Mouse (Mus musculus) kidney, postnatal 0 days (tissue): Measurements from ENCODE around the gene Mocs3. TPM values are rescaled to one million over a fixed set of nuclear protein-coding genes. Genes with fewer than 3 reads are reported as not detected.

Source experiments
- ATAC-seq: fragments of 200-750 bp; cut with Nextera tagmentation; replicated peaks from 2 replicates; pipeline ENCODE4 v1.8.0; 2017; ENCODE audit warnings: low read depth, moderate number of reproducible peaks, moderate TSS enrichment, moderate library complexity; ENCODE audit not compliant: low FRiP score
- DNase-seq: peaks from one replicate; pipeline ENCODE4 v3.0.0-alpha.2; 2016; ENCODE audit warnings: low spot score
- H3K27ac ChIP-seq: fragments of 300-500 bp; sonication (generic); 2 replicates; pipeline ENCODE4 v1.5.1; 2014; ENCODE audit warnings: mild to moderate bottlenecking
- H3K27me3 ChIP-seq: fragments of 300-500 bp; sonication (generic); 2 replicates; pipeline ENCODE4 v1.6.1; 2014; ENCODE audit warnings: low read length, mixed read lengths; ENCODE audit not compliant: insufficient read depth
- H3K36me3 ChIP-seq: fragments of 300-500 bp; sonication (generic); 2 replicates; pipeline ENCODE4 v1.6.1; 2014; ENCODE audit warnings: low read length, mixed read lengths; ENCODE audit not compliant: insufficient read depth
- H3K4me1 ChIP-seq: fragments of 300-500 bp; sonication (generic); replicated peaks from 2 replicates; pipeline ENCODE4 v1.6.1; 2014; ENCODE audit warnings: antibody characterized with exemption, low read length, mixed read lengths; ENCODE audit not compliant: insufficient read depth
- H3K4me2 ChIP-seq: fragments of 300-500 bp; sonication (generic); 2 replicates; pipeline ENCODE4 v1.6.1; 2014; ENCODE audit warnings: mild to moderate bottlenecking, low read length, moderate library complexity, mixed read lengths
- H3K4me3 ChIP-seq: fragments of 300-500 bp; sonication (generic); replicated peaks from 2 replicates; pipeline ENCODE4 v1.5.1; 2014; ENCODE audit warnings: low read depth, low read length
- H3K9ac ChIP-seq: fragments of 300-500 bp; sonication (generic); 2 replicates; pipeline ENCODE4 v1.6.1; 2014; ENCODE audit warnings: low read depth, low read length
- H3K9me3 ChIP-seq: fragments of 300-500 bp; sonication (generic); replicated peaks from 2 replicates; pipeline ENCODE4 v1.6.1; 2016; ENCODE audit warnings: low read length, inconsistent platforms, mixed read lengths
- CTCF ChIP-seq: IDR thresholded peaks from 2 replicates; pipeline ENCODE4 v1.5.1; 2016; ENCODE audit warnings: antibody characterized with exemption, low read depth, mild to moderate bottlenecking, moderate library complexity
- WGBS: fragments of 180-500 bp; shearing (Covaris S2); extraction: QIAGEN DNeasy Blood & Tissue Kit; methylation state at CpG from one replicate; pipeline ENCODE4 v1.1.7; 2014; 5-methylcytosine and 5-hydroxymethylcytosine counted together
- polyA plus RNA-seq: library from polyadenylated mRNA; unstranded; fragments of >200 nt; fragmentation: Nextera tagmentation; extraction: Ambion mirVana; gene quantifications from 2 replicates; pipeline ENCODE4 v1.2.1, GENCODE M21; 2015

Gene Mocs3
- polyA plus RNA-seq = 7.7 and 9.3 TPM in 2 replicates

DNA sequence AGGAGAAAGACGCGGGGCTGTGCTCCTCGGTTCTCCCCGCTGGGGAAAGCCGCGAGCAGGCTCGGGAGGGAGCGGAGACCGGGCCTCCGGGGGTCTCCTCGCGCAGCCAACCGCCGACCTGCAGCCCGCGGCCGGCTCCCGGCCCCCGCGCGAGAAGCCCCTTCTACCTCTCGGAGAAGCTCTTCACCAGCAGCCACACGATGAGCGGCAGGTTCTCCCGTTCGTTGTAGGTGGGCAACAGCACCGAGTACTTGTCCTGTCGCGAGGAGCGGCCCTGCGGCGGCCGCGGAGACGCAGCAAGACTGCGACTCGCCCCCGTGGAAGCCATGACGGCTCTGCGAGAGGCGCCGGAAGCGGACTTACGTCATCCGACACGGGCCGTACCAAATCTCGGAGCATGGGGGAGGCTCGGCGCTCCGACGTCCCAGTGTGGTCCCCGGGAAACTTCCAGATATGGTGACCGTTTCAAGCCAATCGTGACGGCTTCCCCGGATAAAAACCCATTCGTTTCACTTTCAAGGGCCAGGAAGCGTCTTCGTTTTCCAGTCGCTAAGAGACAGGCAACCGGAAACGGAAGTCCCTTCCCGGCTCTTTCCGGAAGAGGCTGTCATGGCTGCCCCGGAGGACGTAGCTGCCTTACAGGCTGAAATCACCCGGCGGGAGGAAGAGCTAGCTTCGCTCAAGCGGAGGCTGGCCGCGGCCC is at the start of gene Mocs3, which contains the start of the genes Gm20716 and Dpm1:
Gene Mocs3 (plus strand): TSS at position 597 of the 703 bp plus-strand sequence.
Gene Gm20716 (minus strand): TSS at position 339 of the 703 bp plus-strand sequence.
Gene Dpm1 (minus strand): TSS at position 566 of the 703 bp plus-strand sequence.
- Histone ChIP-seq H3K27ac (peak within 1 kb of the TSS; percentile 92), H3K27me3 (no peaks in the 10 kb centered on the region), H3K9ac (peak within 1 kb of the TSS; percentile 96), H3K4me1 (peaks cover 19% of the 10 kb centered on the region), H3K36me3 (peaks cover 10% of the 10 kb centered on the region), H3K4me2 (peak within 1 kb of the TSS; percentile 91), H3K4me3 (peak within 1 kb of the TSS; percentile 93), H3K9me3 (no peaks in the 10 kb centered on the region)
- ATAC-seq = peak; percentile 82
- WGBS = under 1% methylated on average over 70 of the region's 73 CpGs
- DNase-seq = peak; percentile 94
- TF ChIP-seq CTCF = no peak

DNA sequence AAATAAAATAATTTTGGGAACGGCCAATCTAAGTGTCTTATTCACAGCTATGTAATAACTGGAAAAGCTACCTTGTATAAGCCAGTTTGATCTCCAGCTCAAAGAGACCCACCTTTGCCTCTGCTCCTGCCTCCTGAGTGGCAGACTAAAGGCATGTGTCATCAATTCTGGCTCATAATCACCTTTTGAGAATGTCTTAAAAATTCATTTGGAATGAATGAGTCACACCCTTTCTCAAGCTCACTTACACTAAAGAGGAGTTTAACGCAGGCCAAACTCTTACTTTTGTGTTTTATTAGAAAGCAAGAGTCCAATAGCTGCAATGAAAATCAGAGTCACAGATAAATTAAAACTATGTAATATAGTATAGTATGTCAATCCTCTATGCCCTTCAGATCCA is 38.6 kb upstream of the Mocs3 start:
- Histone ChIP-seq H3K9me3 (no peaks in the 10 kb centered on the region), H3K27me3 (no peaks in the 10 kb centered on the region), H3K4me2 (no peak overlapping the region), H3K4me1 (peaks cover 11% of the 10 kb centered on the region), H3K36me3 (peaks cover 13% of the 10 kb centered on the region), H3K4me3 (no peak overlapping the region), H3K27ac (no peak overlapping the region), H3K9ac (no peak overlapping the region)
- no peak for DNase-seq
- ATAC-seq = no peak
- no peak for TF ChIP-seq CTCF
- 85% methylated on average over 2 of the region's 2 CpGs for WGBS

DNA sequence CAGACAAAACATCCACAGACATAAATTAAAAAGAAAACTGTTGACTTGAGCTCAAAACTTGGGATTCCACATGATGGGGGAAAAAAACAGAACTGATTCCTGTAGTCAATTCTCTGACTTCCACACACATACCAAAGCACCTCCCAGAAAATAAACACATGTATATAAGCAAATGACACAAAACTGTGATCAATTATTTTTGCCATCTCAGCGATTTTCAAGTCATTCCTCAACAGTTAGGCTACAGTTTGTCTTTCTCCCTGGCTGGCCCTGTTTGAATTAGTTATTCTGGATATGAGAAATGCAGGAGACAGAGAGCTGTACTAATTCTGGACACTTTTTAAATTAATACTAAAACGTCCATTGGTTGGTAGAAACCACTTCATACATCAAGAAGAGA is 36.7 kb upstream of the Mocs3 start:
- ATAC-seq (no peak), DNase-seq (no peak)
- Histone ChIP-seq H3K9me3 (no peaks in the 10 kb centered on the region), H3K27me3 (no peaks in the 10 kb centered on the region), H3K4me3 (no peak overlapping the region), H3K4me1 (peaks cover 14% of the 10 kb centered on the region), H3K36me3 (peaks cover 15% of the 10 kb centered on the region; the same call in 1 of the 2 replicates), H3K4me2 (no peak overlapping the region), H3K27ac (no peak overlapping the region), H3K9ac (no peak overlapping the region)
- no peak for TF ChIP-seq CTCF
- 66% methylated on average over 2 of the region's 2 CpGs for WGBS

DNA sequence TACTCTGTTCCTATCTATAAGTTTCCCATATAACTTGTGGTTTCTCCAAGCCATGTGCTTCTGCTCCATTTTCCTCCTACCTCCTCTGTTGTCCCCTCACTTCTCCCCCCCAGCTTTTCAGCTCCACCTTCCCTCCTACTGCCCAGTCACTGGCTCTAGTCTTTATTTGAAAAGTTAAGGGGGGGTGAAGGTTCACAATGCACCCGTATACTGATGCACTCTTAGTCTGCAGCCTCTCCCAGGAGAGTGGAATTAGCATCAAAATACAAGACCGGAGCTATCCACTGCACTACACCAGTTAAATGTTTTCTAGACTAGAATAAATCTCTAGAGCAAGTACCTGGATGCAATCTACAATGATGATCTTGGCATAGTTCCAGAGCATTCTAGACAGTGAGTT is 34.7 kb upstream of the Mocs3 start:
- no peak for TF ChIP-seq CTCF
- no peak for DNase-seq
- H3K36me3 ChIP-seq = peaks cover 16% of the 10 kb centered on the region; the same call in 1 of the 2 replicates
- H3K4me1 ChIP-seq = peaks cover 12% of the 10 kb centered on the region; the same call in 1 of the 2 replicates
- H3K9me3 ChIP-seq = no peaks in the 10 kb centered on the region
- 41% methylated on average over 2 of the region's 2 CpGs for WGBS
- ATAC-seq = no peak
- no peak overlapping the region for H3K27ac ChIP-seq
- no peak overlapping the region for H3K9ac ChIP-seq
- no peak overlapping the region for H3K4me3 ChIP-seq
- no peak overlapping the region for H3K4me2 ChIP-seq
- no peaks in the 10 kb centered on the region for H3K27me3 ChIP-seq

DNA sequence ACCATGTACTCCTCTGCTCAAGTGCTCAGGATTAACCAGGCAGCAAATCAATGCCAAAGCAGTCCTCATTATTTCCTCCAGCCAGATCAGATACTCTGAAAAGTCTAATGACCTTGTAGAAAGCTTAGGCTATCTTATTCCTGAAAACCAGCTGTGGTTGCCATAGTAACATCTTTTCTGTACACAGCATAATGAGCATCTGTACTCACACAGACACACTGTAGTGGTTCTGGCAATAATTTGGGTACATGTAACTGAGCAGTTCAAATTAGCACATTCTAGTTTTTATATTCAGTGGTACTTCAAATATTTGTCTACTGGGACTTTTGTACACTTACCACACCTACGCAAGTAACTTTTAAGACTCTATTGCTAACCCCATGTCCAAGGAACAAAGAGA is 32.0 kb upstream of the Mocs3 start:
- no peak overlapping the region for H3K4me3 ChIP-seq
- no peak for ATAC-seq

DNA sequence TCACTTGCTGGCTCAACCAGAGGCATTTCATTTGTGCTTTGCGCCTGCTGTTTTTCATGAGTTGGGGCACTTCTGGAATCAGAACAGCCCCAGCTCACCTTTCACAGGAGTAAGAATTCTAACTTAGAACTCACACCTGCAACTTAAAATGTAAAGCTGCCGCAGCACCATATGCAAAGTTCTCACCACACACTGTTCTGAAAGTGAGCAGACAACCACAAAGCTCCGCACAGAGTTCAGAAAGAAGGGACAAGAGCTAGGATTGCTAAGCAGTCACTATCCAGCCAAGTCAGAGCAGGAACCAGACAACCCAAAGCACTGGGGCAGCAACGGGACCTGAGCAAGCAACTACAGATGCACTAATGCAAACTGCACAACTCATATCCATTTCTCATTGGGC is 30.9 kb upstream of the Mocs3 start:
- DNase-seq = no peak
- no peak overlapping the region for H3K9ac ChIP-seq
- H3K4me2 ChIP-seq = no peak overlapping the region; the same call in 1 of the 2 replicates
- no peaks in the 10 kb centered on the region for H3K9me3 ChIP-seq
- TF ChIP-seq CTCF = no peak
- ATAC-seq = no peak
- no peak overlapping the region for H3K4me3 ChIP-seq
- H3K4me1 ChIP-seq = peaks cover 13% of the 10 kb centered on the region
- peaks cover 16% of the 10 kb centered on the region; the same call in 1 of the 2 replicates for H3K36me3 ChIP-seq
- H3K27ac ChIP-seq = no peak overlapping the region
- no peaks in the 10 kb centered on the region for H3K27me3 ChIP-seq
- 75% methylated on average over 4 of the region's 4 CpGs for WGBS

More for the DNA sequence above, 32.0 kb upstream of the Mocs3 start:
- Histone ChIP-seq H3K27ac (no peak overlapping the region), H3K9me3 (no peaks in the 10 kb centered on the region), H3K9ac (no peak overlapping the region), H3K4me1 (peaks cover 10% of the 10 kb centered on the region; the same call in 1 of the 2 replicates), H3K27me3 (no peaks in the 10 kb centered on the region), H3K4me2 (no peak overlapping the region), H3K36me3 (peaks cover 16% of the 10 kb centered on the region; the same call in 1 of the 2 replicates)
- peak; percentile 16 for DNase-seq
- TF ChIP-seq CTCF = no peak
- 86% methylated on average over 1 of the region's 1 CpGs for WGBS
